Mouse (Mus musculus) heart, embryonic 15.5 days (tissue): ENCODE measurements around the gene Tsen15. TPM values are rescaled to one million over a fixed set of nuclear protein-coding genes. Genes with fewer than 3 reads are reported as not detected.
A peak's percentile ranks its signal among the peaks of the same experiment; 100 is the strongest.

Experiments
- ATAC-seq: fragments of 200-750 bp; cut with Nextera tagmentation; replicated peaks from 2 replicates; pipeline ENCODE4 v1.8.0; 2017; ENCODE audit warnings: low read depth, moderate TSS enrichment; ENCODE audit not compliant: insufficient number of reproducible peaks, insufficient read depth, low FRiP score
- H3K27ac ChIP-seq: fragments of 300-500 bp; sonication (generic); 2 replicates; pipeline ENCODE4 v1.5.1; 2015; ENCODE audit warnings: mild to moderate bottlenecking, inconsistent platforms
- H3K27me3 ChIP-seq: fragments of 300-500 bp; sonication (generic); 2 replicates; pipeline ENCODE4 v1.6.1; 2015; ENCODE audit warnings: inconsistent platforms
- H3K36me3 ChIP-seq: fragments of 300-500 bp; sonication (generic); 2 replicates; pipeline ENCODE4 v1.6.1; 2015; ENCODE audit warnings: mild to moderate bottlenecking, inconsistent platforms
- H3K4me1 ChIP-seq: fragments of 300-500 bp; sonication (generic); replicated peaks from 2 replicates; pipeline ENCODE4 v1.6.1; 2015; ENCODE audit warnings: inconsistent platforms
- H3K4me2 ChIP-seq: fragments of 300-500 bp; sonication (generic); 2 replicates; pipeline ENCODE4 v1.6.1; 2015; ENCODE audit warnings: inconsistent platforms, mild to moderate bottlenecking, moderate library complexity
- H3K4me3 ChIP-seq: fragments of 300-500 bp; sonication (generic); 2 replicates; pipeline ENCODE4 v1.5.1; 2015; ENCODE audit warnings: mild to moderate bottlenecking, inconsistent platforms
- H3K9ac ChIP-seq: fragments of 300-500 bp; sonication (generic); 2 replicates; pipeline ENCODE4 v1.6.1; 2015; ENCODE audit warnings: mild to moderate bottlenecking, inconsistent platforms
- H3K9me3 ChIP-seq: fragments of 300-500 bp; sonication (generic); replicated peaks from 2 replicates; pipeline ENCODE4 v1.6.1; 2016; ENCODE audit warnings: inconsistent platforms
- whole genome bisulfite sequencing: fragments of 180-500 bp; shearing (Covaris S2); methylation state at CpG from one replicate; pipeline ENCODE4 v1.1.7; 2015; ENCODE audit warnings: mixed read lengths; 5-methylcytosine and 5-hydroxymethylcytosine counted together
- polyA plus RNA-seq: library from polyadenylated mRNA; unstranded; fragments of >200 nt; fragmentation: Nextera tagmentation; extraction: Ambion mirVana; gene quantifications from 2 replicates; pipeline ENCODE4 v1.2.1, GENCODE M21; 2015

Tsen15 gene
- 45.3 and 49.3 TPM in 2 replicates for polyA plus RNA-seq

GRCm38 (mm10) chr1:152386188-152386835, at the start of gene Tsen15:
Gene Tsen15 (minus strand): TSS chr1:152386688.
- Histone ChIP-seq H3K27ac (0 out of 2 replicates have a peak within 1 kb of the TSS, but pooled peaks have one; percentile 35), H3K9ac (peak within 1 kb of the TSS; percentile 83), H3K4me3 (peak within 1 kb of the TSS; percentile 85), H3K27me3 (no peaks in the 10 kb centered on the region), H3K4me2 (peak within 1 kb of the TSS; percentile 68), H3K9me3 (no peaks in the 10 kb centered on the region), H3K36me3 (peaks cover 6% of the 10 kb centered on the region; the same call in 1 of the 2 replicates), H3K4me1 (no peaks in the 10 kb centered on the region)
- under 1% methylated on average over 57 of the region's 57 CpGs for WGBS
- peak; percentile 93 for ATAC-seq

DNA sequence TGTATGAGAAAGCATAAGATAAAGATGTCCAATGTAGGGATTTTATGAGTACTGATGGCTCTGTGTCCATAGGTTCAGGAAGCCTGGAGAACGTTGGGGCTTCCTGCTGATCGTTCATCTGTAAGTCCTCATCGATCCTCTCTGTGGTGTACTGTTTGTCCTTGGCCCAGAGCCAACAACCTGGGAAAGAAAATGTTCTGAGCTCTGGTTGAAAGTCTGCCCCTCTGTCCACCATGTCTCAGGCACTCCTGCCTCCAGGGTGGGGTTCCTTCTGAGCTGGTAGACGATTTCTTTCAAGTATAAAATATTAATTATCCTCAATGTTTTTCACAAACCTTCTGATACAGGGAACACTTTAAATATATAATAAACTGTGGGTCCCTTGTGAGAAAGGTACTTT, 47.7 kb upstream of the Tsen15 start:
- no peak for ATAC-seq
- 62% methylated on average over 4 of the region's 4 CpGs for WGBS

DNA sequence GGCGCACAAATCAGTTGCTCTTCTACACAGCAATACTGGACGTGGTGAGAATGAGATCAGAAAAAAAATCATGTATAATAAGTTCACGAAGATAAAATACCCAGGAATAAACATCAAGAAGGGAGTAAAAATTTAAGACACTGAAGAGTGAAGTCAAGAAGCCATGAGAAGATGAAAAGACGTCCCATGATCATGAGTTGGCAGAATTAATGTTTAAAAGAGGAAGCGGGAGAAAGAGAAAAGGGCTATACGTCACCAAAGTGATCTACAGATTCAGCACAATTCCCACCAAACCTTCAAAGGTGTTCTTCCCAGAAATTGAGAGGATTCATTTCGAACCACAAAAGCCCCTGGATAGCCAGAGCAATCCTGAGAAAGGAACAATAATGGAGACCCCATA, 43.3 kb upstream of the Tsen15 start:
- ATAC-seq: no peak
- no peak overlapping the region for H3K27ac ChIP-seq
- H3K9me3 ChIP-seq: no peaks in the 10 kb centered on the region
- H3K4me3 ChIP-seq: no peak overlapping the region
- H3K4me1 ChIP-seq: peaks cover 4% of the 10 kb centered on the region; the same call in 1 of the 2 replicates
- no peak overlapping the region for H3K9ac ChIP-seq
- no peak overlapping the region for H3K4me2 ChIP-seq
- no peaks in the 10 kb centered on the region for H3K36me3 ChIP-seq
- H3K27me3 ChIP-seq: no peaks in the 10 kb centered on the region
- WGBS: 77% methylated on average over 7 of the region's 7 CpGs

More for the DNA sequence above, 47.7 kb upstream of the Tsen15 start:
- no peaks in the 10 kb centered on the region for H3K9me3 ChIP-seq
- no peaks in the 10 kb centered on the region for H3K27me3 ChIP-seq
- H3K27ac ChIP-seq: no peak overlapping the region
- no peak overlapping the region for H3K9ac ChIP-seq
- no peak overlapping the region for H3K4me3 ChIP-seq
- no peak overlapping the region for H3K4me2 ChIP-seq
- H3K36me3 ChIP-seq: no peaks in the 10 kb centered on the region
- H3K4me1 ChIP-seq: no peaks in the 10 kb centered on the region

DNA sequence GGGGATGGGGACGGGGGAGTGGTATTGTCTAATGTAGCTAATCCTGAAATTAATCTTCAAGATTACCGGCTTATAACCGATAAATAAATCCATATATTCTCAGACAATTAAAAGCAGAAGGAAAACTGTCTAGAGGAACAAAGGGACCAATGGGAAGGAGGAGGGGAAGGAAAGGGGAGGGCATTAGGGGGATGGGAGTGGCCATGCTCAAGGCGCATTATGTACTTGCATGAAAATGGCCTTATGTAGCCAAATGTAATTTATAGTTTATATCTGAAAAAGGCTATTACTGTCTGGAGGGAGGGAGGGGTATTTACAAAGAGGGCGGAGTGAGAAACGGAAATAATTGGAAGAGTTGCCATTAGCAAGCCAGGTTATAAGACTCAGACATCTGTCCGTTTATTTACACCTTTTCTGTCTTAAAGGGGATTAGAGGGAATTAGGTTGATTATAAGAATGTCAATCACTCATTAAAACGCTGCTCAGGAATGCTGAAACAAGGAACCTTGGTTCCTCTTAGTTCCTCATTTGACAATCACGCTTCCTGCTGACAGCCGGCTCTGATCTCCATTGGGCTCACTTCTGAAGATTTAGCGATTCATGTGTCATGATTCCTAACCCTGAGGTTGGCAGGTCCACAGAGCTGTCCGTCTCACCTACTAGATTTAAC, 41.6 kb upstream of the Tsen15 start:
- no peaks in the 10 kb centered on the region for H3K36me3 ChIP-seq
- no peak overlapping the region for H3K9ac ChIP-seq
- no peaks in the 10 kb centered on the region for H3K27me3 ChIP-seq
- H3K4me1 ChIP-seq: peaks cover 9% of the 10 kb centered on the region
- H3K4me2 ChIP-seq: no peak overlapping the region
- H3K9me3 ChIP-seq: no peaks in the 10 kb centered on the region
- WGBS: 66% methylated on average over 12 of the region's 12 CpGs
- no peak overlapping the region for H3K27ac ChIP-seq
- no peak for ATAC-seq
- no peak overlapping the region for H3K4me3 ChIP-seq

GRCm38 (mm10) chr1:152423052-152423451, 36.6 kb upstream of the Tsen15 start:
- Histone ChIP-seq H3K36me3 (no peaks in the 10 kb centered on the region), H3K4me2 (no peak overlapping the region), H3K27ac (peak overlapping the region; percentile 46; the same call in 1 of the 2 replicates), H3K4me3 (no peak overlapping the region), H3K27me3 (no peaks in the 10 kb centered on the region), H3K9ac (no peak overlapping the region), H3K9me3 (no peaks in the 10 kb centered on the region), H3K4me1 (peaks cover 21% of the 10 kb centered on the region)
- ATAC-seq: 0 out of 2 replicates have a peak, but pooled peaks have one; percentile 27
- 66% methylated on average over 3 of the region's 3 CpGs for WGBS

- Histone ChIP-seq H3K27ac (peak overlapping the region; percentile 46; the same call in 1 of the 2 replicates), H3K9ac (no peak overlapping the region), H3K4me1 (peaks cover 29% of the 10 kb centered on the region), H3K27me3 (no peaks in the 10 kb centered on the region), H3K36me3 (no peaks in the 10 kb centered on the region), H3K4me3 (no peak overlapping the region), H3K9me3 (no peaks in the 10 kb centered on the region), H3K4me2 (no peak overlapping the region)
- ATAC-seq: no peak
- WGBS: 52% methylated on average over 3 of the region's 3 CpGs
Observed at GRCm38 (mm10) chr1:152422295-152422694, 35.8 kb upstream of the Tsen15 start.

- Histone ChIP-seq H3K27me3 (no peaks in the 10 kb centered on the region), H3K4me1 (peaks cover 34% of the 10 kb centered on the region), H3K36me3 (no peaks in the 10 kb centered on the region), H3K27ac (no peak overlapping the region), H3K4me3 (no peak overlapping the region), H3K9ac (no peak overlapping the region), H3K9me3 (no peaks in the 10 kb centered on the region), H3K4me2 (no peak overlapping the region)
- 34% methylated on average over 5 of the region's 5 CpGs for WGBS
- ATAC-seq: peak; percentile 58; the same call in 1 of the 2 replicates
Observed at GRCm38 (mm10) chr1:152417602-152418001, 31.1 kb upstream of the Tsen15 start.

DNA sequence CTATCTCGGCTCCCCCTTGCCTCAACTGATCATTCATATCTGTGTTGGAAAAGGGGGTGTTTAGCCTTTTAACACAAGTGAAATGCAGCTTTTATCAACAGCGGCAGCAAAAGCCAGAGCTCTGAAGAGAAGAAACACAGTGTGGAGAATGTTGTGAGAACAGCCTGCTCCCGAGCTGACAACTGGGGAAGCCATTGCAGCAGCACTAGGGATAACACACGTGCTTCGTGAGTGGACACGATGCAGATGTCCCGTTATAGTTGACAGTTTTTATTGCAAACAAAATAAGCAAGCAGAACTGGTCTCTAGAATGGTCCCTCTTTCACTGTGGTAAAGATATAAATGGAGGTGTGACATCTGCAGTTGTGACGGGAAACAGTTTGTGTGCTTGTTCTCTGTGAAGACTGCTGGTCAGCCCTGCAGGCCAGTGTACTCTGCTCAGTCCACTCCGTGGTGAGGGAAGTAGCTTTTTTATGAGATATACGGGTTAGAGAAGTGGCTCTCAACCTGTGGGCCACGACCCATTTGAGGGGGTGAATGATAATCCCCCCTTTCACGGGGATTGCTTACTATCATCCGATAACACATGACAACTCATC, 29.9 kb upstream of the Tsen15 start:
- H3K36me3 ChIP-seq: no peaks in the 10 kb centered on the region
- no peak overlapping the region for H3K9ac ChIP-seq
- peaks cover 27% of the 10 kb centered on the region for H3K4me1 ChIP-seq
- H3K27ac ChIP-seq: 0 out of 2 replicates have a peak overlapping the region, but pooled peaks have one; percentile 7
- no peak overlapping the region for H3K4me3 ChIP-seq
- 0 out of 2 replicates have a peak, but pooled peaks have one; percentile 18 for ATAC-seq
- 48% methylated on average over 13 of the region's 13 CpGs for WGBS
- no peaks in the 10 kb centered on the region for H3K9me3 ChIP-seq
- H3K4me2 ChIP-seq: no peak overlapping the region
- no peaks in the 10 kb centered on the region for H3K27me3 ChIP-seq

GRCm38 (mm10) chr1:152414451-152414850, 28.0 kb upstream of the Tsen15 start:
- H3K27ac ChIP-seq: no peak overlapping the region
- no peak for ATAC-seq
- H3K36me3 ChIP-seq: no peaks in the 10 kb centered on the region
- no peaks in the 10 kb centered on the region for H3K9me3 ChIP-seq
- H3K4me3 ChIP-seq: no peak overlapping the region
- H3K4me2 ChIP-seq: no peak overlapping the region
- H3K27me3 ChIP-seq: no peaks in the 10 kb centered on the region
- 72% methylated on average over 10 of the region's 10 CpGs for WGBS
- peaks cover 27% of the 10 kb centered on the region for H3K4me1 ChIP-seq
- no peak overlapping the region for H3K9ac ChIP-seq

- no peak for ATAC-seq
- no peaks in the 10 kb centered on the region for H3K27me3 ChIP-seq
- H3K4me3 ChIP-seq: no peak overlapping the region
- no peak overlapping the region for H3K27ac ChIP-seq
- no peak overlapping the region for H3K4me2 ChIP-seq
- no peak overlapping the region for H3K9ac ChIP-seq
- 60% methylated on average over 1 of the region's 1 CpGs for WGBS
- H3K36me3 ChIP-seq: no peaks in the 10 kb centered on the region
- H3K4me1 ChIP-seq: peaks cover 27% of the 10 kb centered on the region
- no peaks in the 10 kb centered on the region for H3K9me3 ChIP-seq
Observed at GRCm38 (mm10) chr1:152413961-152414360, 27.5 kb upstream of the Tsen15 start.

- ATAC-seq: no peak
Observed at GRCm38 (mm10) chr1:152413116-152413515, 26.6 kb upstream of the Tsen15 start.

More at GRCm38 (mm10) chr1:152413116-152413515, 26.6 kb upstream of the Tsen15 start:
- Histone ChIP-seq H3K9me3 (no peaks in the 10 kb centered on the region), H3K9ac (no peak overlapping the region), H3K4me2 (no peak overlapping the region), H3K4me3 (no peak overlapping the region), H3K27me3 (no peaks in the 10 kb centered on the region), H3K36me3 (no peaks in the 10 kb centered on the region), H3K27ac (no peak overlapping the region), H3K4me1 (peaks cover 26% of the 10 kb centered on the region)
- 92% methylated on average over 2 of the region's 2 CpGs for WGBS
